Mouse (Mus musculus) E14TG2a.4 (cell line): ENCODE data around the gene Ano10.

Experiments
- CTCF ChIP-seq: conservative IDR thresholded peaks from 2 replicates; pipeline ENCODE4 v1.5.1; 2014; ENCODE audit warnings: low read length
- NANOG ChIP-seq: IDR thresholded peaks from 2 replicates; pipeline ENCODE4 v1.6.1; 2014; ENCODE audit warnings: borderline replicate concordance, low read length, mixed read lengths
- POU5F1 ChIP-seq: IDR thresholded peaks from 2 replicates; pipeline ENCODE4 v1.6.1; 2014; ENCODE audit warnings: low read length, borderline replicate concordance

- TF ChIP-seq CTCF (no peak), NANOG (no peak), POU5F1 (no peak)
These were observed 22.9 kb downstream of the Ano10 start for GRCm38 (mm10) chr9:122271318-122271717.
